ENCODE assay signal across 11 mouse cellular contexts in the genomic region with DNA sequence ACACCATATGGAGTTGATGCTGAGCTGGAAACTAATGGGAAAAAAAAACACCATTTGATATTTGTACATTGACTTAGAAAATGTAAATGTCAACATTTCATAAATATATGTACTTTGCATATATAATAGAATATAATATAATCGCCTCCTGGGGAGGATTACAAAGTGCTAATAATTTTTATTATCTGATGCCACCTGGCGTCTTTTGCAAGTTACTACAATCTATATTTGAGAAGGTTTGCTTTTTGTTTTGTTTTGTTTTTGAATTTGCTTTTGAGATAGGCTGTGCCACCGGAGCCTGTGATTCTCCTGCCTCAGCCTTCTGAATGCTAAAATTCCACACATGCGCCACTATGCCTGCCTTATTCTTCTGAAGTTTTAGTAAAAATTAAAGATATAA. TPM values are rescaled to one million over a fixed set of nuclear protein-coding genes. Genes with fewer than 3 reads are reported as not detected.
A peak's percentile ranks its signal among the peaks of the same experiment; 100 is the strongest.
DNase-seq lines count a peak whose midpoint lies in the region; ATAC-seq and TF ChIP-seq lines count a peak whose summit lies in the region.
"Had no signal": no experiment of that assay in that cellular context is flagged by ENCODE, and none has a peak within 500 bp of the region (broad histone marks: within the 10 kb centered on the region; RNA-seq: fewer than 3 reads in every experiment).

No protein-coding gene starts in this region.

- ATAC-seq in megakaryocyte progenitor cell, adult 5-6 weeks (replicated peaks; ENCODE audit: poor library complexity) = peak; percentile 64

- no peaks in the 10 kb centered on the region for H3K4me1 ChIP-seq in cerebellum, adult 2 months (ENCODE audit: control insufficient read depth, insufficient read depth, low read length)
- H3K4me1 ChIP-seq: lung, embryonic 15.5 days had no signal

- TF ChIP-seq CTCF in layer of hippocampus, adult 2 months (conservative IDR thresholded peaks at IDR 0.05) = peak; percentile 79
- no peak for TF ChIP-seq CTCF in cerebellum, adult 2 months (IDR thresholded peaks at IDR 0.05; ENCODE audit: borderline replicate concordance, insufficient read depth, low read depth, low read length)

- WGBS in cerebellum, adult 2 months = 65% methylated on average over 4 of the region's 4 CpGs

- no peak for DNase-seq in layer of hippocampus, adult 2 months (ENCODE audit: low spot score in 2 of 2)
- no peak for DNase-seq in layer of hippocampus, adult 8-10 months (ENCODE audit: low spot score in 2 of 2)
- peak; percentile 2 to 3 for DNase-seq in B cell, adult 2 months
- peak; percentile 29 for DNase-seq in MN1 (ENCODE audit: low spot score)
- no peak for DNase-seq in yolk sac, embryonic 10.5 days (ENCODE audit: low spot score)
- no peak for DNase-seq in cerebellum, adult 2 months
- DNase-seq in layer of hippocampus, adult 9-10 months (ENCODE audit: low spot score) = no peak
- DNase-seq: adrenal gland, adult 8-10 months; left cerebral cortex, postnatal 4 days had no signal

- no peak for TF ChIP-seq POLR2A in cerebellum, adult 2 months (IDR thresholded peaks at IDR 0.05; ENCODE audit: borderline replicate concordance, insufficient read depth, low read length)

- H3K27ac ChIP-seq in layer of hippocampus, adult 2 months = no peak overlapping the region
- H3K27ac ChIP-seq in cerebellum, adult 2 months (ENCODE audit: insufficient read depth, low read length) = no peak overlapping the region
- H3K27ac ChIP-seq: lung, embryonic 15.5 days had no signal

- no peak overlapping the region for H3K4me3 ChIP-seq in layer of hippocampus, adult 2 months
- no peak overlapping the region for H3K4me3 ChIP-seq in cerebellum, adult 2 months (replicated peaks; ENCODE audit: insufficient read depth, low read depth, low read length)
- H3K4me3 ChIP-seq: lung, embryonic 15.5 days had no signal

- H3K27me3 ChIP-seq in cerebellum, adult 2 months (ENCODE audit: control insufficient read depth, insufficient read depth, low read length) = no peaks in the 10 kb centered on the region
- H3K27me3 ChIP-seq: lung, embryonic 15.5 days had no signal

RNA-seq across cellular contexts. Expression of a gene that starts 19.1 kb away (rescaled TPM):
- 10 to 100 TPM; 37.8 to 40.6 TPM for total RNA-seq in layer of hippocampus, adult 2 months (2021)
- total RNA-seq in layer of hippocampus, adult 8-10 months (2022) = 10 to 100 TPM; 38.7 to 43.0 (median 41.5) TPM
- 25.7 and 34.8 TPM in 2 replicates for total RNA-seq in megakaryocyte progenitor cell, adult 5-6 weeks (2015)
- total RNA-seq in megakaryocyte progenitor cell, adult 5-6 weeks (2017) = 20.5 and 22.3 TPM in 2 replicates
- polyA plus RNA-seq in cerebellum, adult 2 months (2012; rRNA removed) = 59.0 and 60.3 TPM in 2 replicates

Comparison
In these comparisons a context has a peak if more than half of its experiments do, and no peak if none do; other contexts are left out.
1. DNase-seq: peak in B cell, adult 2 months (2 of 2) and MN1 (single experiment); none in layer of hippocampus, adult 2 months (0 of 2), layer of hippocampus, adult 8-10 months (0 of 2), yolk sac, embryonic 10.5 days (single experiment), cerebellum, adult 2 months (0 of 2) and layer of hippocampus, adult 9-10 months (single experiment).